Mouse (Mus musculus) liver, postnatal 0 days (tissue): ENCODE results near the gene Dnali1.

ENCODE experiments used
- CTCF ChIP-seq: sonication (generic); IDR thresholded peaks from 2 replicates; pipeline ENCODE4 v1.5.1; 2016; ENCODE audit warnings: antibody characterized with exemption, low read depth
- EP300 ChIP-seq: IDR thresholded peaks from 2 replicates; pipeline ENCODE4 v1.6.1; 2016; ENCODE audit warnings: antibody characterized with exemption, low read depth, mild to moderate bottlenecking

GRCm38 (mm10) chr4:125115081-125115480 is 49.6 kb upstream of the Dnali1 start:
- TF ChIP-seq CTCF = no peak
- no peak for TF ChIP-seq EP300
